Mouse (Mus musculus): ENCODE measurements around the gene Ankrd45. TPM values are rescaled to one million over a fixed set of nuclear protein-coding genes. Genes with fewer than 3 reads are reported as not detected.

Ankrd45 gene
- polyA plus RNA-seq, 1 experiment from 2014 or later: 4.0 TPM

DNA sequence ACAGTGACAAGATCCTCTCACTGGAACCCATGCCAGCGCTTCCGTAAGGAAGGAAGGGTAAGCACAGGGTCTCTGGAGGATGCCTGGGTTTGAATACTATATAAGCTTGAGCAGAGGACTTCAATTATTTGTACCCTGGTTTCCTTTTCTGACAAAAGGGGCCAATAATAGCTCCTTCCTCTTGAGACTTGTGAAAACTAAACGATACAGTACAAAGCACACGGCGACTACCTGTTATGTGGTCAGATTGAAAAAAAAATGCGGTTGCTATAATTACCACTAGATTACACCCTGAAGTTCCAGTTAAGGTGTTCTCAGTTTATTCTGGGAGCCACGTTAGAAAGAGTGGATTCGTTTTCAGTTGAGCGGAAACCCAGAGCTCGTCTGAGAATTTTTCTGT is 14.1 kb downstream of the Ankrd45 start:
- no peak for ATAC-seq (ENCODE audit: insufficient number of reproducible peaks, insufficient read depth, low FRiP score, low read depth)
- H3K4me1 ChIP-seq (ENCODE audit: control insufficient read depth in 2 of 2, insufficient read depth in 2 of 2, low read length in 2 of 2): no peaks in the 10 kb centered on the region; a peak in 1 of 4 replicates
- 76% methylated on average over 10 of the region's 10 CpGs for WGBS

DNA sequence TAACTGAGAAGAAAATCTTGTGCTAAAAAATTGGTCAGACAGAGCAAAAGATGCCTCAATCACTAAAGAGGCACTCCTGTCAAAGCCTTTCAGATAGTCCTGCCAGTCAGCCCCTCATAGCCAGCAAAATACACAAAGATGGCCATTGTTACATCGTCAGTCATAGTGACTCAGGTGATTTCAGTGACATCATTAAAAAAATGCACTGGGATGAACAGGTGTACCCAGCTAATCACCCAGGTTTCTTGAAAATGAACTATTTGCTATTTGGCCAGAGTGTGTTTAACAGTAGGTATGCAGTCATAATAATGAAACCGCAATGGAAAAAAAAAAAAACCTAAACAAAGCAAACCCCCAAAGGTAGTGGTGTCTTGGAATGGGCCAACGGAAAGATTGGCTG is 16.7 kb downstream of the Ankrd45 start, which contains the start of gene Tex50:
Gene Tex50 (minus strand): TSS at position 101 of the 400 bp plus-strand sequence.
- WGBS: 82% methylated on average over 3 of the region's 3 CpGs
- no peak for ATAC-seq (ENCODE audit: insufficient number of reproducible peaks, insufficient read depth, low FRiP score, low read depth)
- no peak within 1 kb of the TSS for H3K4me2 ChIP-seq (ENCODE audit: low read length)

More for the DNA sequence above, 14.1 kb downstream of the Ankrd45 start:
- H3K27ac ChIP-seq (replicated peaks in 1 of 2; ENCODE audit: control insufficient read depth in 1 of 2, insufficient read depth in 1 of 2, low read depth in 2 of 2, low read length in 2 of 2): no peak overlapping the region
- H3K4me3 ChIP-seq (ENCODE audit: control insufficient read depth in 1 of 2, insufficient read depth in 1 of 2, low read depth in 1 of 2, low read length in 2 of 2): no peak overlapping the region
- H3K9me3 ChIP-seq (ENCODE audit: control insufficient read depth, low read length): no peaks in the 10 kb centered on the region
- no peaks in the 10 kb centered on the region for H3K36me3 ChIP-seq (ENCODE audit: control insufficient read depth, insufficient read depth, low read length)
- H3K27me3 ChIP-seq (ENCODE audit: control insufficient read depth, insufficient read depth, low read length): no peaks in the 10 kb centered on the region
- no peak overlapping the region for H3K4me2 ChIP-seq (ENCODE audit: low read length)
- no peak overlapping the region for H3K9ac ChIP-seq (ENCODE audit: low read length)

DNA sequence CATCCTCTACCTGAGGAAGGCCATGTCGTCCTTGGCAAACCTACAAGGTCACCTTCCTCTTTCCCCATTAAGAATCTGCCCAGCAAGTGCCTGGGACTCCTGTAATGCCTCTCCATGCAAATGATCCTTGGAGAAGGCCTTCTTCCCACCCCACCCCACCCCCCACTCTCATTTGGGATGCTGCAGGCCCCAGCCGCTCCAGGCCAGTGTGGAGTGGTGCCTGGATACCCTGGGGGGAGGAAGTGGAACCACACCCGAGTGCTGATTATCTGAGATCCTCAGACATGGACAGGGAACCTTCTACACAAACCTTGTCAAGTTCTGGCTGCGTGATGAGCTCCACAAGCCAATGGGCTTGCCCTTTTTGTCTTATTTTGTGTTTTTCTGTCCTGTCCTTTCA is 17.8 kb downstream of the Ankrd45 start:
- 45% methylated on average over 4 of the region's 4 CpGs for WGBS
- Histone ChIP-seq H3K9ac (ENCODE audit: low read length) (no peak overlapping the region), H3K4me3 (ENCODE audit: control insufficient read depth in 1 of 2, insufficient read depth in 1 of 2, low read depth in 1 of 2, low read length in 2 of 2) (no peak overlapping the region), H3K27me3 (ENCODE audit: control insufficient read depth, insufficient read depth, low read length) (no peaks in the 10 kb centered on the region), H3K4me2 (ENCODE audit: low read length) (no peak overlapping the region), H3K27ac (replicated peaks in 1 of 2; ENCODE audit: control insufficient read depth in 1 of 2, insufficient read depth in 1 of 2, low read depth in 2 of 2, low read length in 2 of 2) (no peak overlapping the region), H3K4me1 (ENCODE audit: control insufficient read depth in 2 of 2, insufficient read depth in 2 of 2, low read length in 2 of 2) (no peaks in the 10 kb centered on the region; a peak in 1 of 4 replicates), H3K9me3 (ENCODE audit: control insufficient read depth, low read length) (peaks cover 4% of the 10 kb centered on the region; the same call in 1 of the 2 replicates), H3K36me3 (ENCODE audit: control insufficient read depth, insufficient read depth, low read length) (no peaks in the 10 kb centered on the region)
- ATAC-seq (ENCODE audit: insufficient number of reproducible peaks, insufficient read depth, low FRiP score, low read depth): no peak

More for the DNA sequence above, 16.7 kb downstream of the Ankrd45 start, which contains the start of gene Tex50:
- no peak within 1 kb of the TSS for H3K4me3 ChIP-seq (ENCODE audit: control insufficient read depth in 1 of 2, insufficient read depth in 1 of 2, low read depth in 1 of 2, low read length in 2 of 2)
- no peaks in the 10 kb centered on the region; a peak in 1 of 4 replicates for H3K4me1 ChIP-seq (ENCODE audit: control insufficient read depth in 2 of 2, insufficient read depth in 2 of 2, low read length in 2 of 2)
- no peak within 1 kb of the TSS for H3K27ac ChIP-seq (replicated peaks in 1 of 2; ENCODE audit: control insufficient read depth in 1 of 2, insufficient read depth in 1 of 2, low read depth in 2 of 2, low read length in 2 of 2)
- no peak within 1 kb of the TSS for H3K9ac ChIP-seq (ENCODE audit: low read length)
- H3K36me3 ChIP-seq (ENCODE audit: control insufficient read depth, insufficient read depth, low read length): no peaks in the 10 kb centered on the region
- H3K9me3 ChIP-seq (ENCODE audit: control insufficient read depth, low read length): peaks cover 4% of the 10 kb centered on the region; the same call in 1 of the 2 replicates
- H3K27me3 ChIP-seq (ENCODE audit: control insufficient read depth, insufficient read depth, low read length): no peaks in the 10 kb centered on the region

DNA sequence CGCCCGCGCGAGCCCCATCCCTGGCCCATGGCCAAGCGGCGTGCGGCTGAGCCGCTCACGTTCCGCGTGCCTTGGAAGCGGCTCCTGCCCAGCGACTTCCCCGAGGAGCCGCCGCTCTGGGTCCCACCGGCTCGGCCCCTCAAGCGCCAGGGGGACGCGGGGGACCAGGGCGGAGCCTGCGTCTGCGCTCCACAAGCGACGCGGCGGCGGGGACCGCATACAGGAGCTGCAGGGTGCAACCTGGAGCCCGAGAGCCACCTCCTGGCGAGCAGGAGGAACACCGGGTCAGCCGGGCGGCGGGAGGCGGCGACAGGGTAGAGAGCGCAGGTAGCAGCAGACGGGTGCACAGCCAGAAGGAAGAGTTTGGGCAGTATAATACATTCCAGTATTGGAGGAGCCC is 28.2 kb downstream of the Ankrd45 start:
- no peaks in the 10 kb centered on the region for H3K4me1 ChIP-seq (ENCODE audit: control insufficient read depth in 2 of 2, insufficient read depth in 2 of 2, low read length in 2 of 2)
- no peak overlapping the region for H3K27ac ChIP-seq (replicated peaks in 1 of 2; ENCODE audit: control insufficient read depth in 1 of 2, insufficient read depth in 1 of 2, low read depth in 2 of 2, low read length in 2 of 2)
- no peaks in the 10 kb centered on the region for H3K36me3 ChIP-seq (ENCODE audit: control insufficient read depth, insufficient read depth, low read length)
- WGBS: 2% methylated on average over 40 of the region's 40 CpGs
- peaks cover 30% of the 10 kb centered on the region for H3K27me3 ChIP-seq (ENCODE audit: control insufficient read depth, insufficient read depth, low read length)
- H3K4me3 ChIP-seq (ENCODE audit: control insufficient read depth in 1 of 2, insufficient read depth in 1 of 2, low read depth in 1 of 2, low read length in 2 of 2): peak overlapping the region; percentile 57 to 71
- H3K9me3 ChIP-seq (ENCODE audit: control insufficient read depth, low read length): no peaks in the 10 kb centered on the region
- ATAC-seq (ENCODE audit: insufficient number of reproducible peaks, insufficient read depth, low FRiP score, low read depth): peak; percentile 66; the same call in 1 of the 2 replicates
- H3K4me2 ChIP-seq (ENCODE audit: low read length): peak overlapping the region; percentile 72
- peak overlapping the region; percentile 66; the same call in 1 of the 2 replicates for H3K9ac ChIP-seq (ENCODE audit: low read length)

DNA sequence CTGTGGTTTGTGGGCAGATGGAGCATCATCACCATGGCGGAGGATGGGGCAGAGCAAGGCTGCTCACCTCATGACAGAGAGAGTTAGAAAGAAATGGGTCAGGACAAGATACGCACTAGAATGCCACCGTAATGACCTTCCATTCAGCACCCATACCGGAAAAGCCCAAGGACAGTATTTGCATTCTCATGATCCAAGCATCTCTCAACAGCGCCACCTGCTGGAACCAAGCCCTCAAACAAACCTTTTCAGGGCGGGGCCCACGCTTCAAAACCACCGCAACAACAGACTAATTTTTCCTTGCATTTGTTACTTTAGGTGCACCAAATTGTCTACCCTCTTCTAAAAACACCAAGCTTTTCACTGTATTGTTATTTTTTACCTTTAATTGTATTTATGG is 38.2 kb downstream of the Ankrd45 start:
- H3K9ac ChIP-seq (ENCODE audit: low read length): no peak overlapping the region
- H3K36me3 ChIP-seq (ENCODE audit: control insufficient read depth, insufficient read depth, low read length): no peaks in the 10 kb centered on the region
- H3K4me1 ChIP-seq (ENCODE audit: control insufficient read depth in 2 of 2, insufficient read depth in 2 of 2, low read length in 2 of 2): no peaks in the 10 kb centered on the region
- H3K27ac ChIP-seq (replicated peaks in 1 of 2; ENCODE audit: control insufficient read depth in 1 of 2, insufficient read depth in 1 of 2, low read depth in 2 of 2, low read length in 2 of 2): no peak overlapping the region
- no peak overlapping the region for H3K4me3 ChIP-seq (ENCODE audit: control insufficient read depth in 1 of 2, insufficient read depth in 1 of 2, low read depth in 1 of 2, low read length in 2 of 2)
- peaks cover 11% of the 10 kb centered on the region for H3K9me3 ChIP-seq (ENCODE audit: control insufficient read depth, low read length)
- no peak overlapping the region for H3K4me2 ChIP-seq (ENCODE audit: low read length)
- no peak for ATAC-seq (ENCODE audit: insufficient number of reproducible peaks, insufficient read depth, low FRiP score, low read depth)
- H3K27me3 ChIP-seq (ENCODE audit: control insufficient read depth, insufficient read depth, low read length): no peaks in the 10 kb centered on the region
- WGBS: 49% methylated on average over 8 of the region's 8 CpGs

DNA sequence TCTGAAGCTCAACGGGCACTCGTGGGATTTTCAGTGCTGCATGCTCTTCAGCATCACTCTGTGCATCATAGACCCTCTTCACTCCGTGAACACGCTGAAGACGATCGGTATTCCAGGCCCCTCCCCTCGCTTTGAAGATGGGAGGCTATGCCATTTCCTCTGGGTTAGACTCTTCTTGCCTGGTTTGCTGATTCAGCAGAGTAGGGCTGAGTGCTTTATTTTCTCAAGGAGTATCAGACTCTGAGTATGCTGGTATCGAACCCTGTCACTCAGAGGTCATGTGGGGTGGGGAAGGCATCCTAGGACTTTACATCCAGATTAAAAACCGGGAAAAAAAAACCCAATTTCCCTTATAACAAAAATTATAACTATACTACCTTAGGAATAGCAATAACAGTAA is 39.9 kb downstream of the Ankrd45 start:
- 73% methylated on average over 9 of the region's 9 CpGs for WGBS
- ATAC-seq (ENCODE audit: insufficient number of reproducible peaks, insufficient read depth, low FRiP score, low read depth): no peak
- Histone ChIP-seq H3K27me3 (ENCODE audit: control insufficient read depth, insufficient read depth, low read length) (no peaks in the 10 kb centered on the region), H3K4me2 (ENCODE audit: low read length) (no peak overlapping the region), H3K27ac (replicated peaks in 1 of 2; ENCODE audit: control insufficient read depth in 1 of 2, insufficient read depth in 1 of 2, low read depth in 2 of 2, low read length in 2 of 2) (no peak overlapping the region), H3K9ac (ENCODE audit: low read length) (no peak overlapping the region), H3K9me3 (ENCODE audit: control insufficient read depth, low read length) (peaks cover 11% of the 10 kb centered on the region), H3K36me3 (ENCODE audit: control insufficient read depth, insufficient read depth, low read length) (no peaks in the 10 kb centered on the region), H3K4me3 (ENCODE audit: control insufficient read depth in 1 of 2, insufficient read depth in 1 of 2, low read depth in 1 of 2, low read length in 2 of 2) (no peak overlapping the region), H3K4me1 (ENCODE audit: control insufficient read depth in 2 of 2, insufficient read depth in 2 of 2, low read length in 2 of 2) (no peaks in the 10 kb centered on the region)

DNA sequence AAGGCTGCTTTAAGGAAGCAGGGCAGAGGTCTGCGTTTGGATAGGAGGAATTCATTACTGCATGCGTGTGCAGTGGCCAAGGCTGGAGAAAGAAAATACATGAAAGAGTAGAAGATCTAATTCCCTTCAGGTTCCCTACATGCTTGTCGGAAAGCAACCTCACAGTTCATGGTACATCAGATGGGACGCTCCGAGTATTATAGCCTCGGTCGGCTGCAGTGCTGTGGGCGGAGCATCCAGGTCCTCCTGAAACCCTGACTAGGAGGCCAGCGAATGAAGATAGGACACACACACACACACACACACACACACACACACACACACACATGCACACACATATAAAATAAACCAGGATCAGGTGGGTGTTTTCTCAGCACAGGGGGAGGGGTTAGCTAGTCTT is 41.2 kb downstream of the Ankrd45 start:
- no peak for ATAC-seq (ENCODE audit: insufficient number of reproducible peaks, insufficient read depth, low FRiP score, low read depth)
- no peak overlapping the region for H3K4me2 ChIP-seq (ENCODE audit: low read length)
- WGBS: 47% methylated on average over 9 of the region's 9 CpGs

DNA sequence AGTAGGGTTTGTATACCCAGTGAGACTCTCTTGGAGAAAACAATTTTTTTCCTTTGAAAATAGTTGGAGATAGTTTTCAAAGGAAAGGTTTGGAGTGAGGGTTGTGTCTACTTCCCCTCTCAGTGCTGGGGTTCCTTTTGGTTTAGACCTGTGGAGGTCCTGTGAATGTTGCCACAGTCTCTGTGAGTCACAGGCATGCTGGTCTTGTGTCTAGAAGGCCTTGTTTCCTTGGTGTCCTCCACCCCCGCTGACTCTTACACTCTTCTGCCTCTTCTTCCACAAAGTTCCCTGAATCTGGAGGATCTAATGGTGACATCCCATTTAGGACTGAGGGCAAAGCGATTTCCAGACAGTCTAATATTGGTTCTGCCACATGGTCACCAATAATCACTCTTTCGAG is 42.9 kb downstream of the Ankrd45 start:
- WGBS: 79% methylated on average over 3 of the region's 3 CpGs
- no peaks in the 10 kb centered on the region for H3K36me3 ChIP-seq (ENCODE audit: control insufficient read depth, insufficient read depth, low read length)
- 0 out of 2 replicates have a peak, but pooled peaks cover 4% of the 10 kb centered on the region for H3K9me3 ChIP-seq (ENCODE audit: control insufficient read depth, low read length)
- H3K4me3 ChIP-seq (ENCODE audit: control insufficient read depth in 1 of 2, insufficient read depth in 1 of 2, low read depth in 1 of 2, low read length in 2 of 2): no peak overlapping the region
- no peaks in the 10 kb centered on the region for H3K27me3 ChIP-seq (ENCODE audit: control insufficient read depth, insufficient read depth, low read length)
- H3K27ac ChIP-seq (replicated peaks in 1 of 2; ENCODE audit: control insufficient read depth in 1 of 2, insufficient read depth in 1 of 2, low read depth in 2 of 2, low read length in 2 of 2): no peak overlapping the region
- ATAC-seq (ENCODE audit: insufficient number of reproducible peaks, insufficient read depth, low FRiP score, low read depth): no peak
- no peak overlapping the region for H3K4me2 ChIP-seq (ENCODE audit: low read length)
- H3K9ac ChIP-seq (ENCODE audit: low read length): no peak overlapping the region
- no peaks in the 10 kb centered on the region for H3K4me1 ChIP-seq (ENCODE audit: control insufficient read depth in 2 of 2, insufficient read depth in 2 of 2, low read length in 2 of 2)

More for the DNA sequence above, 41.2 kb downstream of the Ankrd45 start:
- Histone ChIP-seq H3K27ac (replicated peaks in 1 of 2; ENCODE audit: control insufficient read depth in 1 of 2, insufficient read depth in 1 of 2, low read depth in 2 of 2, low read length in 2 of 2) (no peak overlapping the region), H3K36me3 (ENCODE audit: control insufficient read depth, insufficient read depth, low read length) (no peaks in the 10 kb centered on the region), H3K4me1 (ENCODE audit: control insufficient read depth in 2 of 2, insufficient read depth in 2 of 2, low read length in 2 of 2) (no peaks in the 10 kb centered on the region), H3K9me3 (ENCODE audit: control insufficient read depth, low read length) (peaks cover 10% of the 10 kb centered on the region), H3K9ac (ENCODE audit: low read length) (no peak overlapping the region), H3K4me3 (ENCODE audit: control insufficient read depth in 1 of 2, insufficient read depth in 1 of 2, low read depth in 1 of 2, low read length in 2 of 2) (no peak overlapping the region), H3K27me3 (ENCODE audit: control insufficient read depth, insufficient read depth, low read length) (no peaks in the 10 kb centered on the region)
